Mouse (Mus musculus): ENCODE measurements around the gene Ifitm5.

DNA sequence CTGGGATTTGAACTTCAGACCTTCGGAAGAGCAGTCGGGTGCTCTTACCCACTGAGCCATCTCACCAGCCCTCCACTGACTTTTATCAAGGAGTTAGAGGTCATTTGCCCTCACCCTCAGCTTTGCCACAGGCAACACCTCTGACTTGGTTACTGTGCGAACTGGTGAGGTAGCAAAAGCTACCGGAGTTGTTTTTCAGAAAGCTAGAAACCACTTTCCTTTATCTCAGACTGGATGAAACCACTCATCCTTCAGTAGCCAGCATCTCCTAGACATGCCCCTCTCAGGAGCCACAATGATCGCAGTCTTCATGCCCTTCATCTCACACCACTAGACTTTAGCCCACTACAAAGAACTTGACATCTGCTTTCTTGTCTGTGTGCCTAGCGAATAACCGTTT lies 32.9 kb upstream of the Ifitm5 start:
- TF ChIP-seq GATA1 (IDR thresholded peaks at IDR 0.05; ENCODE audit: borderline replicate concordance, low read length) (no peak), FLI1 (IDR thresholded peaks at IDR 0.05; ENCODE audit: low read length) (no peak)

All from megakaryocyte, embryonic 14.5 days (primary cell).